Mouse (Mus musculus) heart, postnatal 36 days (tissue): ENCODE results near the gene Mgat4b. TPM values are rescaled to one million over a fixed set of nuclear protein-coding genes. Genes with fewer than 3 reads are reported as not detected.

ENCODE experiments used
- DNase-seq, 2 experiments: peaks; one replicate each; pipeline ENCODE4 v3.0.0; 2021 to 2022
- intact Hi-C: fragments of 180-260 bp; cut with DNase I; formaldehyde crosslinking; loops from one replicate; pipeline ENCODE4 v1.15.1; 2025
- total RNA-seq, 2 experiments: library from RNA; stranded (reverse); gene quantifications; 2 replicates each; pipeline ENCODE4 v1.2.3; 2021

Mgat4b gene
- total RNA-seq, 2 experiments from 2014 or later = 84.5 to 87.8 TPM

DNA sequence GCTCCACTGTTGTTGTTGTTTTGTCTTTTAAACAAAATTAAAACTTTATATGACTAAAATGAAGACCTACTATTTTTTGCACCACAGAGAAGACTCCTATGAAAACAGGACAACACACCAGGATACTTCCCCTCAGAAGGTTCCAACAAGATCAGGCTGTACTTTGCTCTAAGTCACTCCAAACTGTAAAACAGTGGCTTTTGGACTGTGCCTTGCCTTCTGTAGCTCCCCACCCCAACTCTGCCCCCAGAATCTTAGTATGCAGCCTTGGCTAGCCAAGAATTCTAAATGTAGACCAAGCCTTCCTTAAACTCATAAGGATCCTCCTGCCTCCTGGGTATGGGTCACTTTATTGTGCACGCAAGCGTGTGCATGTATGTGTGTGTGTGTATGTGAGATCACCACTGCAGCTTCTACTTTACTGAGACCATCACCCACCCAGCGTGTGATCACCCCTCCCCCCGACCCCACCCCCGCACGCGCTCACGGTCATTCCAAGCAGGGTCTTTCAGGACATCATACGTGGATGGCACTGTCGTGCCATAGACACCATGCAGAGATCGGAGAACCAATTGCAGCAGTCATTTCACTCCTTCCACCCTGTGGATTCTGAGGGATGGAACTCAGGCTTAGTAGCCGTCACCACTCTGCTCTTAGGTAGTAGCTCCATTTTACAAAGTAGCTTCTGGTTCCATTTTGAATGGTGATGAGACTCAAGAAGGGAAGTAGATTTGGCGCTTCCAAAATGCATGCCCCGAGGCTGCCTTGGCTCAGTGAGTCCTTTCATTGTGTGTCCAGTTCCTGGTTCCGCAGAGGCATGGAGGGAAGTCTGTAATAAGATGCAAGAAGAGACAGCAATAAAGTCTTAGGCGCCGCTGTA lies 13.3 kb downstream of the Mgat4b start:
- DNase-seq = no peak
- intact Hi-C loops = loop anchor here (2.0 kb wide), 3 partner anchors 13 to 61 kb away; partner anchors contain the start of genes Mgat4b, Mrnip and Sqstm1

GRCm38 (mm10) chr11:50224671-50225530 lies 14.2 kb downstream of the Mgat4b start:
- intact Hi-C loops = loop anchor here (2.0 kb wide), 3 partner anchors 14 to 62 kb away; partner anchors contain the start of genes Mgat4b, Mrnip and Sqstm1
- DNase-seq = peak; percentile 91 to 92

GRCm38 (mm10) chr11:50225611-50226378 lies 15.1 kb downstream of the Mgat4b start:
- intact Hi-C loops = loop anchor here (2.0 kb wide), 3 partner anchors 15 to 63 kb away; partner anchors contain the start of genes Mgat4b, Mrnip and Sqstm1
- peak in 1 of 2 experiments; percentile 43 for DNase-seq

- no peak for DNase-seq
- intact Hi-C loops = no loop called here
These were observed 15.7 kb downstream of the Mgat4b start for GRCm38 (mm10) chr11:50226406-50226805.

- DNase-seq = no peak
- intact Hi-C loops = no loop called here
These were observed 16.5 kb downstream of the Mgat4b start for GRCm38 (mm10) chr11:50227226-50227625.

GRCm38 (mm10) chr11:50227736-50228135 lies 17.0 kb downstream of the Mgat4b start:
- intact Hi-C loops = no loop called here

GRCm38 (mm10) chr11:50228772-50229171 lies 18.1 kb downstream of the Mgat4b start:
- intact Hi-C loops = no loop called here
- no peak for DNase-seq

More at GRCm38 (mm10) chr11:50227736-50228135, 17.0 kb downstream of the Mgat4b start:
- no peak for DNase-seq

GRCm38 (mm10) chr11:50229252-50229910 lies 18.7 kb downstream of the Mgat4b start:
- no peak for DNase-seq

DNA sequence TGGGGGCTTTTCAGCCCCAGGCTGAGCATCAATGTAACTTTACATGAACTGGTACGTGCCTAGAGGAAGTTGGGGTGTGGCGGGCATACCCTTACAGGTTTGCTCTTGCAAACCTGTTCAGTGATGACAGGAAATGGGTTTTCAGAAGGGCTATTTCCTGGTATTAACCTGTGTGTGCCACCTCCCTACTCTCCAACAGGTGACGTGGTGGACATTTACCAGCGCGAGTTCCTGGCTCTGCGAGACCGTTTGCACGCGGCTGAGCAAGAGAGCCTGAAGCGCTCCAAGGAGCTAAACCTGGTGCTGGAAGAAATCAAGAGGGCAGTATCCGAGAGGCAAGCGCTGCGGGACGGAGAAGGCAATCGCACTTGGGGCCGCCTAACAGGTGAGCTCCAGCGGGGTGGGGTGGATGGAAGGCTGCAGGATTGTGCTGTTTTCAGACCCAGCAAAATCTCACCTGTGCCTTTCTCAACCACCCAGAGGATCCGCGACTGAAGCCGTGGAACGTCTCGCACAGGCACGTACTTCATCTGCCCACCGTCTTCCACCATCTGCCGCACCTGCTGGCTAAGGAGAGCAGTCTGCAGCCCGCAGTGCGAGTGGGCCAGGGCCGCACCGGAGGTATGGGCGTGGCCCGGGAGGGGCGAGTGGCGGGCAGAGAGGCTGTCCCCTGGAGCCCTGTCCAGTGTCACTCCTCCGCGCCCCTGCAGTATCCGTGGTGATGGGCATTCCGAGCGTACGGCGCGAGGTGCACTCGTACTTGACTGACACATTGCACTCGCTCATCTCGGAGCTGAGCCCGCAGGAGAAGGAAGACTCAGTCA lies 20.0 kb downstream of the Mgat4b start:
- no peak for DNase-seq
- intact Hi-C loops = loop anchor here (10.0 kb wide), 1 partner anchor 246 kb away; no protein-coding TSS in a partner anchor

More at GRCm38 (mm10) chr11:50229252-50229910, 18.7 kb downstream of the Mgat4b start:
- intact Hi-C loops = no loop called here

- intact Hi-C loops = loop anchor here (10.0 kb wide), 1 partner anchor 247 kb away; no protein-coding TSS in a partner anchor
These were observed 20.7 kb downstream of the Mgat4b start for GRCm38 (mm10) chr11:50231411-50231810.

DNA sequence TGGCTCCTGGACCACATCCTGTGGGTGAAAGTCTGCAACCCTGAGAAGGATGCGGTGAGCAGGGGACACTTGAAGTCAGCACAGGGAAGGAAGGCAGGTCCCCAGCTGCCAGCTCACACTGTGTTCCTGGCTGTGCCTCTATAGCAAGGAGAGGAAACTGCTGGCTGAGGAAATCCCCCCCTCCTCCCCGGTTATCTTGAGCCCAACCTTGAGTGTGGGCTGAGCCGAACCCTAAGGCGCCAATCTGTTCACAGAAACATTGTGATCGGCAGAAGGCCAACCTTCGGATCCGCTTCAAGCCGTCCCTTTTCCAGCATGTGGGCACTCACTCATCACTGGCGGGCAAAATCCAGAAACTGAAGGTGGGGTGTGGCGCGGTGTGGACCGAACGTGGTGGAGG lies 22.3 kb downstream of the Mgat4b start:
- intact Hi-C loops = loop anchor here (10.0 kb wide), 1 partner anchor 248 kb away; no protein-coding TSS in a partner anchor
- no peak for DNase-seq

More at GRCm38 (mm10) chr11:50231411-50231810, 20.7 kb downstream of the Mgat4b start:
- peak in 1 of 2 experiments; percentile 54 for DNase-seq

DNA sequence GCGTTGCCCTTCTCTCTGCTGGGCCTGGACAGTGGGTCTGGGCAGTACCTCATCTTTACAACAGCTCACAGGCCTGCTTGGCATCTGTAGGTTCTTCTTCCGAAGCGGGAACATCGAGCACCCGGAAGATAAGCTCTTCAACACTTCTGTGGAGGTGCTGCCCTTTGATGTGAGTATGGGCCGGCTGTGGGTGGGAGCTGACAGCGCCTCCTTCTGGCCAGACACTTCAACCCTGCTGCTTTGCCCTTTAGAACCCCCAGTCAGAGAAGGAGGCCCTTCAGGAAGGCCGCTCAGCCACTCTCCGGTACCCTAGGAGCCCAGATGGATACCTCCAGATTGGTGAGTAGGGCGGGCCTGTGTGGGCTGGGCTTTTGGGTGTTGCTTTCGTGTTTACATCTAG lies 23.3 kb downstream of the Mgat4b start:
- intact Hi-C loops = loop anchor here (10.0 kb wide), 1 partner anchor 249 kb away; no protein-coding TSS in a partner anchor

GRCm38 (mm10) chr11:50234606-50235005 lies 23.9 kb downstream of the Mgat4b start:
- no peak for DNase-seq
- intact Hi-C loops = loop anchor here (10.0 kb wide), 1 partner anchor 250 kb away; no protein-coding TSS in a partner anchor

More for the DNA sequence above, 23.3 kb downstream of the Mgat4b start:
- no peak for DNase-seq

- peak; percentile 86 to 88 for DNase-seq
- intact Hi-C loops = loop anchor here (2.0 to 10.0 kb wide), 3 partner anchors 56 to 252 kb away; partner anchors contain the start of gene Maml1
These were observed 25.8 kb downstream of the Mgat4b start for GRCm38 (mm10) chr11:50236540-50236936.

- intact Hi-C loops = loop anchor here (2.0 to 10.0 kb wide), 3 partner anchors 56 to 252 kb away; partner anchors contain the start of gene Maml1
- no peak for DNase-seq
These were observed 26.5 kb downstream of the Mgat4b start for GRCm38 (mm10) chr11:50236937-50237835.

DNA sequence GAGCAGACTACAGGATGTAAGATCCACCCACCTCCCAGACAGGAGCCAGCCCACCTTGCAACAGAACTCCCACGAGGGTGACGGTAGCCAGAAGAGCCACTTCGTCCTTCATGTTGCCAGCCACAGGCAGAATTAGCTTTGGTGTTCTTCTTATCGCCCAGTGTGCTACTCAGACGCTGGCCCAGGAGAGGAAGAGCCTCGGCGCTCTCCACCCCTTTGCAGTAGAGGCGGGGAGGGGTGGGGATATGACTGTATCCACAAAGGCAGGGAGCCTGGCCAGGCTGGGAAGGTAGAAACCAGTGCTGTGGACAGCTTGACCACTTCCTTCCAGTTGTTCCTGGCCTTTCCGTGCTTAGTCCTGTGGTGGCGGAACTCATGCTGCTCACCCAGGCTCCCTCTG lies 27.6 kb downstream of the Mgat4b start, which contains the start of gene Ltc4s:
Gene Ltc4s (minus strand): TSS at position 293 of the 400 bp plus-strand sequence.
- intact Hi-C loops = loop anchor here (2.0 to 10.0 kb wide), 2 partner anchors 24 to 254 kb away; no protein-coding TSS in a partner anchor
- peak in 1 of 2 experiments; percentile 46 for DNase-seq
